Mouse (Mus musculus): ENCODE measurements around the gene Gm14525.
"Not testable (repeated sequence)": the region's sequence is repeated elsewhere in the genome, so short reads cannot be mapped to it uniquely, and the experiment has no call there.

Gene Gm14525

DNA sequence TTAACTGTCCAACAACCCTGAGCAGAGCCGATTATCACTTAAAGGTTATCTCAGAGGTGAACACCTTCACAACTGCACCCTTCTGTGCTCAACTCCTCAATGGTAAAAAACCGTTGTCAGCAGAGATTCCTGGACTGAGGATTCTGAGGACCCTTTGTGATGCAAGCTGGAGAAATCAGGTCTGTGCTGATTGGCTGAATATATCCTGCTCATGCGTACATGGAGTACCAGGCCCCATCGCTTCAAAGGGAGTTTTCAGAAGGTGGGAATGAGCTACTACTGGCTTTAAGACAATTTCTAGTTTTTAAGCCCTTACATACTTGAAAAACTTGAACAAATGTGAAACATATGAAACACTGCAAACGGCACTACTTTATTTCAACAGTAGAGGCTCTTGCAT, at the start of gene Gm14525:
Gene Gm14525 (minus strand): TSS at position 101 of the 400 bp plus-strand sequence.
- DNase-seq, result not testable (repeated sequence)
